ENCODE assay signal across 10 mouse cellular contexts in the genomic region with DNA sequence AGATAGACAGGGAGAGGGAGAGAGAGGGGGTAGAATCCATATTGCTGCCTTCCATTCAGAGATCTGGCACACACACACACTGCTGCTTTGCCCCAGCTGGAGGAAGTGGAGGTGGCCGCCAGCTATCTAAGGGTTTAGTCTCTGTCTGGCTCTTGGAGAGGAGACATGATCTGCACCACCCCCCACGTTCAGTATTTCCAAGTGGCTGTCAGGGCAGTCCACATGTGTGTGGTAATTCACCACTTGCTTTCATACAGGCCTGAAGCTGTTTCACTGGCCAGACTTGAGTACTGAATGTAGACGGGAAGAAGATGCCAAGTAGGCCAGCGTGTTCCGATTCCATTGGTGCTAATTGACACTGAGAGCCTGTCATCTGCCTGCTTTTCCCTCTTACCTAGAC.
DNase-seq lines count a peak whose midpoint lies in the region; ATAC-seq lines count a peak whose summit lies in the region.
"Had no signal": no experiment of that assay in that cellular context is flagged by ENCODE, and none has a peak within 500 bp of the region (broad histone marks: within the 10 kb centered on the region; RNA-seq: fewer than 3 reads in every experiment).

No protein-coding gene starts in this region.

- H3K36me3 ChIP-seq in heart, embryonic 14.5 days (ENCODE audit: control insufficient read depth, insufficient read depth, low read length), result no peaks in the 10 kb centered on the region
- no peaks in the 10 kb centered on the region for H3K36me3 ChIP-seq in liver, embryonic 12.5 days

- no peak overlapping the region for H3K9ac ChIP-seq in heart, embryonic 14.5 days (ENCODE audit: low read length)
- no peak overlapping the region for H3K9ac ChIP-seq in liver, embryonic 12.5 days
- H3K9ac ChIP-seq: liver, embryonic 14.5 days had no signal

- ATAC-seq in heart, embryonic 14.5 days (ENCODE audit: insufficient number of reproducible peaks, insufficient read depth, low FRiP score, low read depth), result peak; percentile 71
- ATAC-seq in megakaryocyte progenitor cell, adult 5-6 weeks (replicated peaks; ENCODE audit: poor library complexity), result peak; percentile 59
- no peak for ATAC-seq in liver, embryonic 12.5 days
- ATAC-seq in erythroblast, adult 5-6 weeks (replicated peaks; ENCODE audit: low FRiP score, poor library complexity, severe bottlenecking), result no peak

- H3K9me3 ChIP-seq in heart, embryonic 14.5 days (ENCODE audit: control insufficient read depth, low read length), result no peaks in the 10 kb centered on the region
- no peaks in the 10 kb centered on the region for H3K9me3 ChIP-seq in liver, embryonic 12.5 days (replicated peaks)

- no peaks in the 10 kb centered on the region for H3K27me3 ChIP-seq in heart, embryonic 14.5 days (ENCODE audit: control insufficient read depth, insufficient read depth, low read length)
- H3K27me3 ChIP-seq in liver, embryonic 12.5 days (replicated peaks), result no peaks in the 10 kb centered on the region

- H3K27ac ChIP-seq in heart, embryonic 14.5 days (replicated peaks in 1 of 2; ENCODE audit: control insufficient read depth in 1 of 2, insufficient read depth in 1 of 2, low read depth in 2 of 2, low read length in 2 of 2), result no peak overlapping the region
- no peak overlapping the region for H3K27ac ChIP-seq in liver, embryonic 12.5 days
- H3K27ac ChIP-seq: liver, embryonic 14.5 days had no signal

- no peak overlapping the region for H3K4me2 ChIP-seq in heart, embryonic 14.5 days (ENCODE audit: low read length)
- no peak overlapping the region for H3K4me2 ChIP-seq in liver, embryonic 12.5 days

- WGBS in heart, embryonic 14.5 days, result 48% methylated on average over 5 of the region's 5 CpGs
- 49% methylated on average over 5 of the region's 5 CpGs for WGBS in liver, embryonic 12.5 days (ENCODE audit: insufficient replicate concordance)

- H3K4me1 ChIP-seq in heart, embryonic 14.5 days (ENCODE audit: control insufficient read depth in 2 of 2, insufficient read depth in 2 of 2, low read length in 2 of 2), result peaks cover 7 to 9% of the 10 kb centered on the region in 2 experiments
- H3K4me1 ChIP-seq in liver, embryonic 12.5 days, result peaks cover 12% of the 10 kb centered on the region; the same call in 1 of the 2 replicates

- H3K4me3 ChIP-seq in heart, embryonic 14.5 days (ENCODE audit: control insufficient read depth in 1 of 2, insufficient read depth in 1 of 2, low read depth in 1 of 2, low read length in 2 of 2), result no peak overlapping the region
- H3K4me3 ChIP-seq in liver, embryonic 12.5 days, result no peak overlapping the region

- DNase-seq in frontal cortex, postnatal 36 days (ENCODE audit: low spot score in 2 of 2), result peak; percentile 3 to 4
- DNase-seq in frontal cortex, postnatal 14 days (ENCODE audit: low spot score in 2 of 2), result no peak
- peak; percentile 42 for DNase-seq in NIH3T3 (ENCODE audit: low read depth)
- no peak for DNase-seq in spleen, postnatal 4 days (ENCODE audit: low spot score in 2 of 2)
- DNase-seq: kidney, postnatal 25 days had no signal

Comparison
In these comparisons a context has a peak if more than half of its experiments do, and no peak if none do; other contexts are left out.
1. DNase-seq: peak in frontal cortex, postnatal 36 days (2 of 2) and NIH3T3 (single experiment); none in frontal cortex, postnatal 14 days (0 of 2) and spleen, postnatal 4 days (0 of 2).
2. ATAC-seq: peak in heart, embryonic 14.5 days (single experiment) and megakaryocyte progenitor cell, adult 5-6 weeks (single experiment); none in liver, embryonic 12.5 days (single experiment) and erythroblast, adult 5-6 weeks (single experiment).